Mouse (Mus musculus): ENCODE measurements around the gene Sdk1. TPM values are rescaled to one million over a fixed set of nuclear protein-coding genes. Genes with fewer than 3 reads are reported as not detected.

Gene Sdk1
- total and polyA plus RNA-seq, 3 experiments = not detected

- TF ChIP-seq NELFE (IDR thresholded peaks at IDR 0.05; ENCODE audit: low read depth, low read length) = no peak
- TF ChIP-seq USF1 (IDR thresholded peaks at IDR 0.05; ENCODE audit: low read depth, low read length) = no peak
- TF ChIP-seq CHD2 (IDR thresholded peaks at IDR 0.05; ENCODE audit: low read length) = no peak
- TF ChIP-seq KAT2A (conservative IDR thresholded peaks at IDR 0.05; ENCODE audit: low read depth, low read length) = no peak
- no peak for TF ChIP-seq TCF12 (IDR thresholded peaks at IDR 0.05; ENCODE audit: low read depth, low read length)
- no peak for TF ChIP-seq E2F4 (IDR thresholded peaks at IDR 0.05; ENCODE audit: borderline replicate concordance, low read depth, low read length)
- Histone ChIP-seq H3K9ac (ENCODE audit: control insufficient read depth, low read depth, low read length, poor library complexity, severe bottlenecking) (no peak overlapping the region), H3K27ac (ENCODE audit: control insufficient read depth, low read depth, low read length) (no peak overlapping the region), H3K36me3 (ENCODE audit: control insufficient read depth in 1 of 2, insufficient read depth in 2 of 2, low read length in 2 of 2) (no peaks in the 10 kb centered on the region), H3K4me3 (ENCODE audit: control insufficient read depth in 1 of 2, insufficient read depth in 1 of 2, low read depth in 2 of 2, low read length in 2 of 2) (no peak overlapping the region), H3K4me1 (ENCODE audit: control insufficient read depth in 1 of 2, insufficient read depth in 2 of 2, low read length in 2 of 2) (no peaks in the 10 kb centered on the region), H3K9me3 (replicated peaks; ENCODE audit: insufficient read depth, low read length) (no peaks in the 10 kb centered on the region), H3K79me2 (ENCODE audit: control insufficient read depth, insufficient read depth, low read length, poor library complexity) (no peaks in the 10 kb centered on the region), H3K27me3 (ENCODE audit: control insufficient read depth in 1 of 2, insufficient read depth in 2 of 2, low read length in 2 of 2) (no peaks in the 10 kb centered on the region)
- no peak for DNase-seq (ENCODE audit: low read depth, low spot score)
These were observed 709.5 kb downstream of the Sdk1 start for GRCm38 (mm10) chr5:141950791-141951190.

GRCm38 (mm10) chr5:141952270-141952669 is 711.0 kb downstream of the Sdk1 start:
- H3K9me3 ChIP-seq (replicated peaks; ENCODE audit: insufficient read depth, low read length) = no peaks in the 10 kb centered on the region
- no peak overlapping the region for H3K27ac ChIP-seq (ENCODE audit: control insufficient read depth, low read depth, low read length)
- no peak overlapping the region for H3K4me3 ChIP-seq (ENCODE audit: control insufficient read depth in 1 of 2, insufficient read depth in 1 of 2, low read depth in 2 of 2, low read length in 2 of 2)

GRCm38 (mm10) chr5:141952708-141953490 is 711.6 kb downstream of the Sdk1 start:
- no peak for DNase-seq (ENCODE audit: low read depth, low spot score)
- TF ChIP-seq CHD1 (IDR thresholded peaks at IDR 0.05; ENCODE audit: low read depth, low read length) (no peak), JUND (IDR thresholded peaks at IDR 0.05; ENCODE audit: low read depth, low read length) (no peak), E2F4 (IDR thresholded peaks at IDR 0.05; ENCODE audit: borderline replicate concordance, low read depth, low read length) (no peak), EP300 (IDR thresholded peaks at IDR 0.05; ENCODE audit: low read depth in 1 of 2, low read length in 2 of 2) (no peak), MAFK (IDR thresholded peaks at IDR 0.05; ENCODE audit: borderline replicate concordance, low read depth, low read length) (no peak), ZKSCAN1 (IDR thresholded peaks at IDR 0.05; ENCODE audit: low read depth, low read length) (no peak), CHD2 (IDR thresholded peaks at IDR 0.05; ENCODE audit: low read length) (no peak), KAT2A (conservative IDR thresholded peaks at IDR 0.05; ENCODE audit: low read depth, low read length) (no peak), USF2 (IDR thresholded peaks at IDR 0.05; ENCODE audit: borderline replicate concordance in 1 of 2, insufficient read depth in 1 of 2, low read depth in 1 of 2, low read length in 2 of 2) (no peak), TAL1 (IDR thresholded peaks at IDR 0.05; ENCODE audit: low read length) (no peak), RAD21 (IDR thresholded peaks at IDR 0.05; ENCODE audit: low read depth, low read length) (no peak), ZC3H11A (IDR thresholded peaks at IDR 0.05; ENCODE audit: low read depth, low read length) (no peak), UBTF (IDR thresholded peaks at IDR 0.05; ENCODE audit: borderline replicate concordance, insufficient read depth, low read depth, low read length) (no peak), MAZ (IDR thresholded peaks at IDR 0.05; ENCODE audit: low read depth, low read length) (no peak), NRF1 (IDR thresholded peaks at IDR 0.05; ENCODE audit: insufficient read depth, low read depth, low read length, poor library complexity, severe bottlenecking) (no peak), MEF2A (IDR thresholded peaks at IDR 0.05; ENCODE audit: extremely low read depth, insufficient replicate concordance, low read depth, low read length, poor library complexity, severe bottlenecking) (no peak), GATA1 (IDR thresholded peaks at IDR 0.05; ENCODE audit: low read depth, low read length) (no peak), MAX (IDR thresholded peaks at IDR 0.05; ENCODE audit: low read length) (no peak)
- H3K9me3 ChIP-seq (replicated peaks; ENCODE audit: insufficient read depth, low read length) = no peaks in the 10 kb centered on the region
- H3K4me3 ChIP-seq (ENCODE audit: control insufficient read depth in 1 of 2, insufficient read depth in 1 of 2, low read depth in 2 of 2, low read length in 2 of 2) = no peak overlapping the region
- H3K27me3 ChIP-seq (ENCODE audit: control insufficient read depth in 1 of 2, insufficient read depth in 2 of 2, low read length in 2 of 2) = no peaks in the 10 kb centered on the region
- no peaks in the 10 kb centered on the region for H3K79me2 ChIP-seq (ENCODE audit: control insufficient read depth, insufficient read depth, low read length, poor library complexity)
- no peaks in the 10 kb centered on the region for H3K4me1 ChIP-seq (ENCODE audit: control insufficient read depth in 1 of 2, insufficient read depth in 2 of 2, low read length in 2 of 2)
- no peaks in the 10 kb centered on the region for H3K36me3 ChIP-seq (ENCODE audit: control insufficient read depth in 1 of 2, insufficient read depth in 2 of 2, low read length in 2 of 2)
- no peak overlapping the region for H3K9ac ChIP-seq (ENCODE audit: control insufficient read depth, low read depth, low read length, poor library complexity, severe bottlenecking)
- no peak overlapping the region for H3K27ac ChIP-seq (ENCODE audit: control insufficient read depth, low read depth, low read length)

More at GRCm38 (mm10) chr5:141952270-141952669, 711.0 kb downstream of the Sdk1 start:
- TF ChIP-seq NRF1 (IDR thresholded peaks at IDR 0.05; ENCODE audit: insufficient read depth, low read depth, low read length, poor library complexity, severe bottlenecking) = no peak
- no peak for TF ChIP-seq MAX (IDR thresholded peaks at IDR 0.05; ENCODE audit: low read length)
- DNase-seq (ENCODE audit: low read depth, low spot score) = no peak
- H3K27me3 ChIP-seq (ENCODE audit: control insufficient read depth in 1 of 2, insufficient read depth in 2 of 2, low read length in 2 of 2) = no peaks in the 10 kb centered on the region
- no peak overlapping the region for H3K9ac ChIP-seq (ENCODE audit: control insufficient read depth, low read depth, low read length, poor library complexity, severe bottlenecking)
- no peaks in the 10 kb centered on the region for H3K36me3 ChIP-seq (ENCODE audit: control insufficient read depth in 1 of 2, insufficient read depth in 2 of 2, low read length in 2 of 2)
- H3K79me2 ChIP-seq (ENCODE audit: control insufficient read depth, insufficient read depth, low read length, poor library complexity) = no peaks in the 10 kb centered on the region
- no peaks in the 10 kb centered on the region for H3K4me1 ChIP-seq (ENCODE audit: control insufficient read depth in 1 of 2, insufficient read depth in 2 of 2, low read length in 2 of 2)

All from MEL (cell line).